Mouse (Mus musculus): ENCODE measurements around the gene Galnt16.
A peak's percentile ranks its signal among the peaks of the same experiment; 100 is the strongest.

The Galnt16 gene

DNA sequence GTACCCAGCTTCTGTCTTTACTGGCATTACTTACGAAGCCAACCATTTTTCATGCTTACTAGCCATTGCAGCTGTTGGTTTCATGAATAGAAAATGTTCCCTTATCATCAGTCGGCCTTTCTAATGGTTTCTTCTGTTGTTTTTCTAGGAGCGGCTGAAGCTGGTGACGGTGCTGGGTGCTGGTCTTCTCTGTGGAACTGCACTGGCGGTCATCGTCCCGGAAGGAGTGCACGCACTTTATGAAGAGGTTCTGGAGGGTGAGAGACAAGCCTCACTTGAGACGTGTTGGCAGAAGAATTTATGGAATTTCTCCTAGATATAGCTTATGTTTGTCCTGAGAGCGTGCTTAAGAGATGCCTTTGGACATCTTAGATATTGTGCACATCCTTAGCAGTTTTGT lies 144.2 kb downstream of the Galnt16 start:
- DNase-seq (ENCODE audit: low read depth, low spot score) = no peak

DNA sequence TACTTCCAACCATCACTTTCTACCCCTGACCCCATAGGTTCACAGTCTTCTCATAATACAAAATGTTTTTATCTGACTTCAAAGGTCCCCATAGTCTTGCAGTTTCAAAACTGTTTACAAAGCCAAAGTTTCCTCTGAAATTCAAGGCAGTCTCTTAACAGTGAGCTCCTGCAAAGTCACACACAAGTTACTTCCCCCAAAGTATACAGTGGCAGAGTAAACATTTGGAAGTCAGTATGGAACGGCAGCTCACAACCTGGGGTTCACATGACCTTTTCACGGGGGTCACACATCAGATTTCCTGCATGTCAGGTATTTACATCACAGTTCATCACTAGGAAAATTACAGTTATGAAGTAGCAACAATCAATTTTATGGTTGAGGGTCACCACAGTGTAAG lies 145.9 kb downstream of the Galnt16 start:
- DNase-seq (ENCODE audit: low read depth, low spot score) = no peak

GRCm38 (mm10) chr12:80668391-80668790 lies 150.3 kb downstream of the Galnt16 start:
- no peak for DNase-seq (ENCODE audit: low read depth, low spot score)

GRCm38 (mm10) chr12:80673170-80673569 lies 155.1 kb downstream of the Galnt16 start:
- peak; percentile 63 for DNase-seq (ENCODE audit: low read depth, low spot score)
